Mouse (Mus musculus) midbrain, embryonic 16.5 days (tissue): ENCODE results near the gene Rpa1. TPM values are rescaled to one million over a fixed set of nuclear protein-coding genes. Genes with fewer than 3 reads are reported as not detected.
"Not testable (repeated sequence)": the region's sequence is repeated elsewhere in the genome, so short reads cannot be mapped to it uniquely, and the experiment has no call there.

Source experiments
- ATAC-seq: fragments of 200-750 bp; cut with Nextera tagmentation; 2 replicates; pipeline ENCODE4 v1.8.0; 2017; ENCODE audit warnings: moderate TSS enrichment
- H3K27ac ChIP-seq: fragments of 300-500 bp; sonication (generic); 2 replicates; pipeline ENCODE4 v1.5.1; 2014; ENCODE audit warnings: mild to moderate bottlenecking, low read length, mixed read lengths
- H3K27me3 ChIP-seq: fragments of 300-500 bp; sonication (generic); 2 replicates; pipeline ENCODE4 v1.6.1; 2014; ENCODE audit warnings: low read depth, low read length, mixed read lengths; ENCODE audit not compliant: control insufficient read depth, insufficient read depth
- H3K36me3 ChIP-seq: fragments of 300-500 bp; sonication (generic); 2 replicates; pipeline ENCODE4 v1.6.1; 2014; ENCODE audit warnings: mild to moderate bottlenecking, low read length, moderate library complexity, mixed read lengths; ENCODE audit not compliant: control insufficient read depth, insufficient read depth
- H3K4me1 ChIP-seq: fragments of 300-500 bp; sonication (generic); 2 replicates; pipeline ENCODE4 v1.6.1; 2014; ENCODE audit warnings: mild to moderate bottlenecking, low read length, mixed read lengths; ENCODE audit not compliant: control insufficient read depth, insufficient read depth
- H3K4me2 ChIP-seq: fragments of 300-500 bp; sonication (generic); 2 replicates; pipeline ENCODE4 v1.6.1; 2014; ENCODE audit warnings: mild to moderate bottlenecking, low read length, mixed read lengths
- H3K4me3 ChIP-seq: fragments of 300-500 bp; sonication (generic); 2 replicates; pipeline ENCODE4 v1.5.1; 2014; ENCODE audit warnings: low read depth, mild to moderate bottlenecking, low read length, moderate library complexity, mixed read lengths
- H3K9ac ChIP-seq: fragments of 300-500 bp; sonication (generic); 2 replicates; pipeline ENCODE4 v1.6.1; 2014; ENCODE audit warnings: low read depth, low read length, mixed read lengths
- H3K9me3 ChIP-seq: fragments of 300-500 bp; sonication (generic); replicated peaks from 2 replicates; pipeline ENCODE4 v1.6.1; 2014; ENCODE audit warnings: mild to moderate bottlenecking, low read length, mixed read lengths; ENCODE audit not compliant: control insufficient read depth, poor library complexity, severe bottlenecking
- WGBS: fragments of 180-500 bp; shearing (Covaris S2); extraction: QIAGEN DNeasy Blood & Tissue Kit; methylation state at CpG from one replicate; pipeline ENCODE4 v1.1.7; 2014; 5-methylcytosine and 5-hydroxymethylcytosine counted together
- polyA plus RNA-seq: library from polyadenylated mRNA; unstranded; fragments of >200 nt; fragmentation: Nextera tagmentation; extraction: Ambion mirVana; gene quantifications from 2 replicates; pipeline ENCODE4 v1.2.1, GENCODE M21; 2015

The Rpa1 gene
- polyA plus RNA-seq = 50.6 and 50.7 TPM in 2 replicates

DNA sequence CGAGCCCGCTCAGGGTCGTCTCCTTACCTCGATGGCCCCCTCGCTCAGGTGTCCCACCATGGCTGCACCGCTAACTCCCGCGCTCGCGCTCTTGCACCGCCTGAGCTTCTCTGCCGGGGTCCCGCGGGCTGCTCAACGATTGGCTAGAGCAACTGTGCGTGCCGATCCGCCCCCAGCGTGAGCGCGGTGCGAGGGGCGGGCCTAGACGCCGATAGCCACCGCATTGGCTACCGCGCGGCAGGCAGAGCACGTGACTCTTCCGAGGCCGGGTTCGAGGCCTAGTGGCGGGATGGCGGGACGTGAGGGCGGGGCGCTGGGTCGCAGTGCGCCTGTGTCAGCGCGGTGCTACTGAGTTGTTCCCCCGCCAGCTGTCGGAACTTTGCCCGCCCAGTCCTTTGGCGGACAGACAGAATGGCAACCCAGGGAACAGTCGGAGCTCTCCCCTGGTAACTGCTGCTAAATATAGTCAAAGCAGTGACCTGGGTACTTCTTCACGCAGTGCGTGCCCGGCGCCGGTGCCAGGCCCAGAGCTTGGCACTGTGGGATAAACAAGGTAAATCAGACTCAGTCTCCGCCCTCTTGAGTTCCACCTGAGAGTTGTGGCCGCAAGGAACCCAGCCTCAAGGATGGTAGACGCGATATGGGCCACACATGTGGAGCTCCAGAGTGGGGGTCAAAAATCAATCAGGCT is at the start of gene Rpa1, which contains the start of gene Smyd4:
TSS of gene Rpa1 (minus strand) at position 126 of the 691 bp plus-strand sequence.
TSS of gene Smyd4 (plus strand) at position 235 of the 691 bp plus-strand sequence.
- Histone ChIP-seq H3K36me3 (no peaks in the 10 kb centered on the region), H3K27me3 (no peaks in the 10 kb centered on the region), H3K27ac (no peak within 1 kb of the TSS), H3K4me3 (peak within 1 kb of the TSS; percentile 98), H3K4me1 (peaks cover 17% of the 10 kb centered on the region), H3K9me3 (no peaks in the 10 kb centered on the region), H3K4me2 (peak within 1 kb of the TSS; percentile 92), H3K9ac (peak within 1 kb of the TSS; percentile 82)
- WGBS = under 1% methylated on average over 56 of the region's 56 CpGs
- ATAC-seq = peak; percentile 100

DNA sequence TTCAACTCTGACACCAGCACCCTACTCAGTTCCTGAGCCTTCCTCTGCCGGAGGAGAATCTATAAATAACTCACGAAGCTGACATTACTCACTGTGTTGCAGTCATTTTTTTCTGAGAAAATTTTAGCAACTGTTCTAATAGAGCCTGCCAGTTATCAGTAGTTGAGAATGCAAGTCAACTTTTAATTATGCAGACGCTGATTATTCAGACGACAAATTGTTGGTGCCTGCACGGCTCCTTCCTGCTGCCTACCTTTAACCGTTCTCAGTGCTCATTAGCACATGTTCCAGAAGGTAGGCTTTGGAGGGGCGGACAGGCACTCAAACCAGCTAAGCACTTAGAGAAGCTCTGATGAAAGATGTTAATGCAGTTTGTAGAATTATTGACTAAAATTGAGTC is 49.3 kb upstream of the Rpa1 start:
- no peak overlapping the region; the same call in 1 of the 2 replicates for H3K27ac ChIP-seq
- H3K9me3 ChIP-seq = no peaks in the 10 kb centered on the region
- no peaks in the 10 kb centered on the region for H3K27me3 ChIP-seq
- no peaks in the 10 kb centered on the region; the same call in 1 of the 2 replicates for H3K36me3 ChIP-seq
- H3K4me2 ChIP-seq = no peak overlapping the region
- WGBS = 72% methylated on average over 7 of the region's 7 CpGs
- no peak overlapping the region for H3K4me3 ChIP-seq
- H3K9ac ChIP-seq = no peak overlapping the region
- peaks cover 7% of the 10 kb centered on the region for H3K4me1 ChIP-seq
- no peak for ATAC-seq

DNA sequence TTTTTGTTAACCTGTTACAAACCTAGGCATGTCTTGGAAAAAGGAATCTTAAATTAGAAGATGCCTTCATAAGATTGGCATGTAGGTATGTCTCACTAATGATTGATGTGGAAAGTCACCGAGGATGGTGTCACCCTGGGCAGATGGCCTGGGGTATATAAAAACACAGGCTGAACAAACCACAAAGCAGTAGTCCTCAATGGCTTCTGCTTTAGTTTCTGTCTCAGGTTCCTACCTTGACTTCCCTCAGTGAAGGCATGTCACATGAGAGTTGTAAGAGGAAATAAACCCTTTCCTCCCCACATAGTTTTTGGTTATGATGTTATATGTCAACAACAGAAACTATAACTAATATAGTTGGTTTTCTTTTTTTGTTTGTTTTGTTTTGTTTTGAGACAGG is 47.5 kb upstream of the Rpa1 start:
- H3K9me3 ChIP-seq = no peaks in the 10 kb centered on the region
- H3K27me3 ChIP-seq = no peaks in the 10 kb centered on the region
- no peaks in the 10 kb centered on the region; the same call in 1 of the 2 replicates for H3K36me3 ChIP-seq
- WGBS = 94% methylated on average over 1 of the region's 1 CpGs
- no peak for ATAC-seq
- H3K9ac ChIP-seq = no peak overlapping the region
- H3K4me3 ChIP-seq = no peak overlapping the region
- no peak overlapping the region for H3K4me2 ChIP-seq
- H3K27ac ChIP-seq = no peak overlapping the region
- peaks cover 5% of the 10 kb centered on the region; the same call in 1 of the 2 replicates for H3K4me1 ChIP-seq

DNA sequence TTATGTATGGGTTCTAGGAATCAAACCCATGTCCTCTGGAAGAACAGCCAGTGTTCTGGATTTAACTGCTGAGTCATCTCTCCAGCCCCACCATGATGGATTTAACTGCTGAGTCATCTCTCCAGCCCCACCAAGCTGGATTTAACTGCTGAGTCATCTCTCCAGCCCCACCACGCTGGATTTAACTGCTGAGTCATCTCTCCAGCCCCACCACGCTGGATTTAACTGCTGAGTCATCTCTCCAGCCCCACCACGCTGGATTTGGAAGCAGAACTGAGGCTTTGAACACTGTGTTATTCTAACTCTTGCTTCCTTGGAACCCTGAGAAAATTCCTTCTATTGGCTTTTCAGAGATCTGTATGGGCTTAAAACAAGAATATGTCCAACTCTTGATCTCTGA is 35.4 kb upstream of the Rpa1 start:
- WGBS = 72% methylated on average over 3 of the region's 3 CpGs
- not testable (repeated sequence) for ATAC-seq, H3K4me2 ChIP-seq, H3K36me3 ChIP-seq, H3K9ac ChIP-seq, H3K4me3 ChIP-seq, H3K27me3 ChIP-seq, H3K9me3 ChIP-seq, H3K4me1 ChIP-seq, H3K27ac ChIP-seq

DNA sequence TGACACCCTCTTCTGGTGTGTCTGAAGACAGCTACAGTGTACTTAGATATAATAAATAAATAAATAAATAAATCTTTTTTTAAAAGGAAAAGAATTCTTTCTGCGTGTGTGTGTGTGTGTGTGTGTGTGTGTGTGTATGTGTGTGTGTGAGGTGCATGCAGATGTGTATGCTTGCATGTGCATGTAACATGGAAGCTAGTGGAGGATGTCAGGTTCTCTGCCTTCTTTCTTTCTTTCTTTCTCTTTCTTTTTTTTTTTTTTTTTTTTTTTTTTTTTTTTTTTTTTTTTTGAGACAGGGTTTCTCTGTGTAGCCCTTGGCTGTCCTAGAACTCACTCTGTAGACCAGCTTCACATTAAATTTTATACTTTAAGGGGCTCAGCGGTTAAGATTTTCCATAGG is 30.7 kb upstream of the Rpa1 start:
- not testable (repeated sequence) for ATAC-seq, H3K4me3 ChIP-seq
- WGBS = 97% methylated on average over 2 of the region's 2 CpGs

DNA sequence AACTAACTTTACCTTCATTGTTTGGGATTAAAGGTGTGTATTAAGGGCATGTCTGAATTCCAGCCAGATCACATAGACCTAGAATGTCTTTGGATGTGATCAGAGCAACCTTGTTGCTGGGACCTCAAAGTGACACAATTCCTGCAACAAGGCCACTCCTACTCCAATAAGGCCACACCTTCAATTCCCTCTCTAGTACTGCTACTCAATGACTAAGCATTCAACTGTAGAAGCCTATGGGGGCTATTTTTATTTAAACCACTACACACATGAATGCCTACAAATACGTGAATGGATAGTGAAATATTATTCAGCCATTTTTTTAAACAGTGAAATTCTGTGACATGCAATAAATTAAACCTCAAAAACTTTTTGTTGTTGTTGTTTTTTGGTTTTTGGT is 29.0 kb upstream of the Rpa1 start:
- Histone ChIP-seq H3K27ac (no peak overlapping the region), H3K4me2 (no peak overlapping the region), H3K4me3 (no peak overlapping the region), H3K27me3 (no peaks in the 10 kb centered on the region), H3K9me3 (no peaks in the 10 kb centered on the region), H3K9ac (no peak overlapping the region), H3K36me3 (no peaks in the 10 kb centered on the region), H3K4me1 (no peaks in the 10 kb centered on the region)
- WGBS = 95% methylated on average over 1 of the region's 1 CpGs
- no peak for ATAC-seq

More for the DNA sequence above, 30.7 kb upstream of the Rpa1 start:
- H3K9me3 ChIP-seq, H3K27ac ChIP-seq, H3K4me1 ChIP-seq, H3K4me2 ChIP-seq, H3K27me3 ChIP-seq, H3K9ac ChIP-seq, H3K36me3 ChIP-seq: not testable (repeated sequence)

DNA sequence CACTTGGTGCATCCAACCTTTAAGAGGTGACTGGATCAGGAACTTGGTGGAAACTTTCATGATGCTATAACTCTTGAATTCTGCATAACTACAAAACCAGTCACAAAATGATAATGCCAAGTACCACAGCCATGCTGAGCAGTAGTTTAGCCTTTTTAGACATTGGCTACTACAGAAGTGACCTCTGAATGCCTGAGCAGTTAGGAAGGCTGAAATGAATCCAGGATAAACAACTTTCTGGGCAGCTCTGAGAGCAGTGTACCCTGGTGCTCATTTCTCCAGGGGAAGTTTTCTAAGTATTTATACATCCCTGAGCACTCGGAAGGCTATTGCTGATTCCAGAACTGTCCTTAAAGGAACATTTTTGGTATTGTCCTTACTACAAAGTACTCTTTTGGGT is 7.4 kb upstream of the Rpa1 start:
- Histone ChIP-seq H3K4me1 (no peaks in the 10 kb centered on the region), H3K27ac (no peak overlapping the region), H3K4me2 (no peak overlapping the region), H3K4me3 (no peak overlapping the region), H3K9ac (no peak overlapping the region), H3K9me3 (no peaks in the 10 kb centered on the region), H3K36me3 (no peaks in the 10 kb centered on the region), H3K27me3 (no peaks in the 10 kb centered on the region)
- ATAC-seq = no peak
- 94% methylated on average over 1 of the region's 1 CpGs for WGBS

DNA sequence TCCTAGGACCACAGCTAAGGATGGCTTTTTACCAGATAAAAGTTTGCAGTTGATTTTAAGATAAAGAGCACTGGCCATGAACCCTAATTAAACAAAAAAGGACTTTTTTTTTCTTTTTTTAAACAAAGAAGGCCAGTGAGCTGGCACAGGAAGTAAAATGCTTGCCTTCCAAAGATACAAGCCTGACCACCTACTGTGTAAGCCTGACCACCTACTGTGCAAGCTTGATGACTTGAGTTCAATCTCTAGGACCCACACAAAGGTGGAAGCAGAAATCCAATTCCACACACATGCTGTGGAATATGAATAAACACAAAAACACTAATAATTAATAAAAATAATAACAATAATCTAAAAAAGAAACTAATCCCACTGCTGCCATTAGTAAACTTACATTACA is 3.1 kb upstream of the Rpa1 start:
- Histone ChIP-seq H3K4me1 (peaks cover 17% of the 10 kb centered on the region), H3K4me2 (no peak overlapping the region), H3K36me3 (no peaks in the 10 kb centered on the region), H3K27ac (no peak overlapping the region), H3K9ac (no peak overlapping the region), H3K4me3 (no peak overlapping the region), H3K27me3 (no peaks in the 10 kb centered on the region), H3K9me3 (no peaks in the 10 kb centered on the region)
- ATAC-seq = no peak

DNA sequence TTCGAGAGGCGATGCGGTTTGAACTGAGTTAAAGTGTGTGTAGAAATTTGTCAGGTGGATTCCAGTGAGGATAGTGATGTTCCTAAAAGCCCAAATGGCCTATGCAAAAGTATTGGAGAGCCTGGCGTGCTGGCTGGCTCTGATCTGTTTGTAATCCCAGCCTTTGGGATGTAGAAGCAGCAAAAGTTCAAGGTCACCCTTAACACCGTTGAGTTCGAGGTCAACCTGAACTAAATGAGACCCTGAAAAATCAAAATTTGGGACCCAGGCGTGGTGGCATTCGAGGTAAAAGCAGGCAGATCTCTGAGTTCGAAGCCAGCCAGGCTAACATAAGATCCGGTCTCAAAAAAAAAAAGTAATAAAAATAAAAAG is 752 bp upstream of the Rpa1 start:
- Histone ChIP-seq H3K9ac (peak overlapping the region; percentile 82), H3K4me2 (peak overlapping the region; percentile 92), H3K27me3 (no peaks in the 10 kb centered on the region), H3K9me3 (no peaks in the 10 kb centered on the region), H3K4me1 (peaks cover 17% of the 10 kb centered on the region), H3K4me3 (peak overlapping the region; percentile 98), H3K27ac (no peak overlapping the region), H3K36me3 (no peaks in the 10 kb centered on the region)
- no peak for ATAC-seq
- 48% methylated on average over 10 of the region's 10 CpGs for WGBS
